Mouse (Mus musculus) ovary, postnatal 10 days (tissue): ENCODE data around the gene Lin28a.

Experiments used
- DNase-seq: peaks from one replicate; pipeline ENCODE4 v3.0.0; 2022; ENCODE audit warnings: low spot score

Gene Lin28a

GRCm38 (mm10) chr4:133978021-133978711 lies 40.5 kb downstream of the Lin28a start:
- no peak for DNase-seq

GRCm38 (mm10) chr4:133971741-133972140 lies 46.9 kb downstream of the Lin28a start:
- no peak for DNase-seq

GRCm38 (mm10) chr4:133970876-133971275 lies 47.8 kb downstream of the Lin28a start:
- DNase-seq = no peak

- DNase-seq = no peak
Measured at GRCm38 (mm10) chr4:133970196-133970595, 48.4 kb downstream of the Lin28a start.

- no peak for DNase-seq
Measured at GRCm38 (mm10) chr4:133969114-133969770, 49.4 kb downstream of the Lin28a start.

- peak; percentile 25 for DNase-seq
Measured at GRCm38 (mm10) chr4:133968150-133968921, 50.3 kb downstream of the Lin28a start, which contains the start of gene Hmgn2. Hmgn2 (minus strand) TSS chr4:133968650.

- peak; percentile 77 for DNase-seq
Measured at GRCm38 (mm10) chr4:133967866-133968149, 50.8 kb downstream of the Lin28a start.

- peak; percentile 93 for DNase-seq
Measured at GRCm38 (mm10) chr4:133967138-133967865, 51.3 kb downstream of the Lin28a start.

GRCm38 (mm10) chr4:133966271-133966940 lies 52.2 kb downstream of the Lin28a start:
- DNase-seq = no peak

GRCm38 (mm10) chr4:133962566-133962965 lies 56.1 kb downstream of the Lin28a start:
- no peak for DNase-seq

GRCm38 (mm10) chr4:133958884-133959283 lies 59.8 kb downstream of the Lin28a start:
- no peak for DNase-seq

- no peak for DNase-seq
Measured at GRCm38 (mm10) chr4:133956358-133956757, 62.3 kb downstream of the Lin28a start.
